Mouse (Mus musculus) limb, embryonic 14.5 days (tissue): ENCODE data around the gene Fblim1. TPM values are rescaled to one million over a fixed set of nuclear protein-coding genes. Genes with fewer than 3 reads are reported as not detected.

Source experiments
- ATAC-seq: fragments of 200-750 bp; cut with Nextera tagmentation; 2 replicates; pipeline ENCODE4 v1.8.0; 2017; ENCODE audit warnings: low read depth, moderate number of reproducible peaks, moderate TSS enrichment; ENCODE audit not compliant: low FRiP score
- DNase-seq: peaks from one replicate; pipeline ENCODE4 v3.0.0-alpha.2; 2015; ENCODE audit warnings: low spot score
- H3K27ac ChIP-seq: fragments of 300-500 bp; sonication (generic); replicated peaks from 2 replicates; pipeline ENCODE4 v1.5.1; 2014; ENCODE audit warnings: low read depth, mild to moderate bottlenecking, low read length, moderate library complexity, mixed read lengths
- H3K27me3 ChIP-seq: fragments of 300-500 bp; sonication (generic); 2 replicates; pipeline ENCODE4 v1.6.1; 2014; ENCODE audit warnings: low read length, mixed read lengths; ENCODE audit not compliant: control insufficient read depth, insufficient read depth
- H3K36me3 ChIP-seq: fragments of 300-500 bp; sonication (generic); 2 replicates; pipeline ENCODE4 v1.6.1; 2014; ENCODE audit warnings: mild to moderate bottlenecking, low read length, moderate library complexity, mixed read lengths; ENCODE audit not compliant: control insufficient read depth, insufficient read depth
- H3K4me1 ChIP-seq: fragments of 300-500 bp; sonication (generic); 2 replicates; pipeline ENCODE4 v1.6.1; 2014; ENCODE audit warnings: antibody characterized with exemption, low read length, mixed read lengths; ENCODE audit not compliant: control insufficient read depth, insufficient read depth
- H3K4me2 ChIP-seq: fragments of 300-500 bp; sonication (generic); replicated peaks from 2 replicates; pipeline ENCODE4 v1.6.1; 2014; ENCODE audit warnings: low read depth, mild to moderate bottlenecking, low read length, moderate library complexity; ENCODE audit not compliant: severe bottlenecking
- H3K4me3 ChIP-seq: fragments of 300-500 bp; sonication (generic); replicated peaks from 2 replicates; pipeline ENCODE4 v1.5.1; 2014; ENCODE audit warnings: low read length
- H3K9ac ChIP-seq: fragments of 300-500 bp; sonication (generic); 2 replicates; pipeline ENCODE4 v1.6.1; 2014; ENCODE audit warnings: mild to moderate bottlenecking, low read depth, low read length, moderate library complexity; ENCODE audit not compliant: severe bottlenecking
- H3K9me3 ChIP-seq: fragments of 300-500 bp; sonication (generic); 2 replicates; pipeline ENCODE4 v1.6.1; 2016; ENCODE audit warnings: low read length; ENCODE audit not compliant: control insufficient read depth
- POLR2A ChIP-seq: fragments of 200-500 bp; IDR thresholded peaks from 2 replicates; pipeline ENCODE4 v1.8.0; 2012; ENCODE audit warnings: inconsistent platforms, mild to moderate bottlenecking, moderate library complexity, borderline replicate concordance; ENCODE audit not compliant: insufficient read depth, insufficient read length; ENCODE audit errors: extremely low read depth
- WGBS: fragments of 180-500 bp; shearing (Covaris S2); extraction: QIAGEN DNeasy Blood & Tissue Kit; methylation state at CpG from one replicate; pipeline ENCODE4 v1.1.7; 2014; 5-methylcytosine and 5-hydroxymethylcytosine counted together
- polyA plus RNA-seq, 2 experiments: library from polyadenylated mRNA; depleted of rRNA in 1 of 2; stranded (reverse) in 1 of 2; unstranded in 1 of 2; fragments of >200 nt; fragmentation: Nextera tagmentation in 1 of 2; extraction: Ambion mirVana in 1 of 2; gene quantifications; 2 replicates each; pipeline versions ENCODE4 v1.2.1 to v1.2.3; 2012 to 2014

Gene Fblim1
- polyA plus RNA-seq, 2 experiments, result 33.7 to 52.2 TPM

DNA sequence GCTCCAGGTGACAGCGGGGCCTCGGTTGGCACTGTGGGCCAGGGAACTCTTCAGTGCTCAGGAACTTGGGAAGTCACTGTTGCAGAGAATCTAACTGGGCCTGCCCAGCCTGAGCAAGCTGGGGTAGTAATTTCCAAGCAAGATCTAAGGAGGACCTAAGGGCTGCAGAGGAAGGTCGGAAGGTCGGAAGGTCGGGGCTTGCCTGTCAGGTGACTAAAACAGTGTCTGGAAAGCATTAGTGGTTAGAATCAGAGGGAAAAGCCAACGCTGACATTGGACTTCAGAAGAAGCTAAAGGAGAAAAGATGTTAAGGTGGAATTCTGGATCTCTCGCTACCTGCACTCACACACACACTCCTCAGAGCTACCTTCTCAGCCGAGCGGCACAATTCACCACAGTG is 30.1 kb upstream of the Fblim1 start:
- 51% methylated on average over 9 of the region's 9 CpGs for WGBS
- no peak for ATAC-seq

DNA sequence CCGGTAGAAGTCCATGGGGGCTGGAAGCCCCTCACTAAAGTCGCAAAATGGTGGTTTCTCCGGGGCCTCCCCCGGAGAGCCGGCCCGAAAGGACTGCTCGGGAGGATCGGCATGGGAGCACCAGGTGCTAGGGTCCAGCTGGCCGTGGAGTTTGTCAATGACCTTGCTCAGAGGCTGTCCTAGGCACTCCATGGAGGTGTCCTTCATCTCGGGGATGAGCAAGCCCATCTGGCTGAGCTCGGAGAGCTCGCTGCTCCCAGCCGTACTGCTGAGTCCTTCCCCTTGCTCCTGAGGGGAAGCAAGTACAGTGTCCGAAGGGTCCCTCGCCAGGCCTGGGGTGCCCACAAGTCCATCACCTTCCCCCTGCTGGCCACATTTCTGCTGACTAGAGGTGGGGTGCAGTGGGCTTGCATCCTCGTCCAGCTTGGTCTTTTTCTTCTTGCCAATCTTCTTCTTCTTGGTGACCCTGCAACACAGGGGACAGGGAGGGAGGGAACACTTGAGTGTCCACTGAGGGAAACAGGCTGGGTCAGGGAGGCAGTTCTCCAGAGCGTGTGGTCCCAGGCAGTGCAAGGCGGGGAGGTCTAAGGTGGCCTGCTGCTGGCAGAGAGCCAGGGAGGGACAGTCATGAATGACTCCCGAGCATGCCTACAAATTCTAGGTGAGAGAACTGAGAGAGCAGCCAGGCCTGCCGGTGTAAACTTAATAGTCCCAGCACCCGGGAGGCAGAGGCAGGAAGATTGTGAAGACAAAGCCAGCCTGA is 26.4 kb upstream of the Fblim1 start:
- DNase-seq (no peak), ATAC-seq (no peak)
- Histone ChIP-seq H3K4me1 (no peaks in the 10 kb centered on the region), H3K9me3 (no peaks in the 10 kb centered on the region), H3K4me2 (no peak overlapping the region), H3K36me3 (peaks cover 90% of the 10 kb centered on the region), H3K4me3 (no peak overlapping the region), H3K27me3 (no peaks in the 10 kb centered on the region), H3K27ac (no peak overlapping the region), H3K9ac (no peak overlapping the region)
- WGBS, result 91% methylated on average over 21 of the region's 21 CpGs
- TF ChIP-seq POLR2A, result no peak

More for the DNA sequence above, 30.1 kb upstream of the Fblim1 start:
- H3K4me3 ChIP-seq, result no peak overlapping the region
- H3K9me3 ChIP-seq, result no peaks in the 10 kb centered on the region
- H3K4me1 ChIP-seq, result no peaks in the 10 kb centered on the region
- no peaks in the 10 kb centered on the region for H3K27me3 ChIP-seq
- H3K36me3 ChIP-seq, result peaks cover 86% of the 10 kb centered on the region
- no peak for TF ChIP-seq POLR2A
- no peak for DNase-seq
- no peak overlapping the region for H3K4me2 ChIP-seq
- no peak overlapping the region for H3K27ac ChIP-seq
- no peak overlapping the region for H3K9ac ChIP-seq

DNA sequence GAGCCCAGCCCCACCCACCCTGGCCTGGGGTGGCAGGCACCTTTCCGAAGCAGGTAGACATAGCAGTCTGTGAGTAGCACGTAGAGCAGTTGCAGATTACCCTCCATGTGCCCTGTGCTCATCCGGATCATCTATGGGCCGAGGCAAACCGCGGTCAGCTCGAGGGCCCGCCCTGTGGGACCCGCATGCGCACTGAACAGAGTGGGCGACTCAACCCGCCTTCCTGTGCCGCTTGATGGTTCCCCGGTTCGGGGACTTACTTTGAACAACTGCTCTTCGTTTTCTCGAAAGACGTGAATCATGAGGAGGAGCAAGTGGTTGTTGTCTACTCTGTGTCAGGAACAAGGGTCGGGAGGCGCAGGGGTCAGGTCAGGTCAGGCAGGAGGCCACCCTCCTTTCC is 25.4 kb upstream of the Fblim1 start:
- ATAC-seq (no peak), DNase-seq (no peak)
- H3K9ac ChIP-seq, result no peak overlapping the region
- WGBS, result 94% methylated on average over 20 of the region's 20 CpGs
- no peak overlapping the region for H3K4me2 ChIP-seq
- TF ChIP-seq POLR2A, result no peak
- H3K4me1 ChIP-seq, result no peaks in the 10 kb centered on the region
- no peak overlapping the region for H3K4me3 ChIP-seq
- H3K36me3 ChIP-seq, result peaks cover 89% of the 10 kb centered on the region
- H3K9me3 ChIP-seq, result no peaks in the 10 kb centered on the region
- H3K27ac ChIP-seq, result no peak overlapping the region
- no peaks in the 10 kb centered on the region for H3K27me3 ChIP-seq

DNA sequence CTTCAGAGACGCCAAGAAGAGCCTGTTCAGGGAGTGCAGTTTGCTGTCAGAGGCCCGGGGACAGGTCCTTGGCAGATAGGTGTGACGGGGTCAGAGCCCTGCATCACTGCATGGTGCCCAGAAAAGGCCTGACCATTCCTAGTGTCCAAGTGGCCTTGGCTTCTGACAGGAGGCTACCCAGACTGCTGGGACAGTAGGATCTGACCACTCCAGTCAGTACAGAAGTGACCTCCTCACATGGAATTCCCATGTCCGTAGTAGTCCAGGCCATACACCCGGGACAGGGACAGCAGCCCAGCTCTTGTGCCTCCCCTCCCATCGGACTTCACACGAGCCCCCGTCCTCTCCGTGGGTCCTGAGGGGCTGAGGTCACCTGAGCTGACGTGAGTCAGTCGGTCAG is 24.1 kb upstream of the Fblim1 start:
- no peak overlapping the region for H3K4me2 ChIP-seq
- no peak for TF ChIP-seq POLR2A
- ATAC-seq (no peak), DNase-seq (no peak)
- WGBS, result 87% methylated on average over 11 of the region's 11 CpGs
- H3K9me3 ChIP-seq, result no peaks in the 10 kb centered on the region
- H3K36me3 ChIP-seq, result peaks cover 96% of the 10 kb centered on the region
- no peak overlapping the region for H3K9ac ChIP-seq
- no peaks in the 10 kb centered on the region for H3K27me3 ChIP-seq
- H3K4me3 ChIP-seq, result no peak overlapping the region
- H3K27ac ChIP-seq, result no peak overlapping the region
- H3K4me1 ChIP-seq, result no peaks in the 10 kb centered on the region

DNA sequence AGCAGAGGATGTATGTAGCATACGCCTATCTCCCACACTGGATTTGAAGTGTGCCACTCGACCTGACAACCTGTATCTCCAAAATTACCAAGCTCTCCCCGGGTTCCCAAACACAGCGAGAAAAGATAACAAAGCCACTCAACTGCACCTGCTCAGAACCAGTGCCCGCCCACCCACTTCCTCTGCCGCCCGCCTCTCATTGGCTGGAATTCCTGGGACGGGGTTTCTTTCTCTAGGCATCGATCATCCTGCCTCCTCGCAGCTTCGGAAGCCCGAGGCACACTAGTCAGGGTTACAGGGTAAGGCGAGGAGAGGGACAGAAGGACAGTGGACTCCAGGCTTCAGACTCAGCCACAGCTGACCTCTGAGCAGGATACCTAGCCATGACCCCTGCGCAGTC is 22.8 kb upstream of the Fblim1 start:
- Histone ChIP-seq H3K27me3 (no peaks in the 10 kb centered on the region), H3K36me3 (peaks cover 87% of the 10 kb centered on the region), H3K9me3 (no peaks in the 10 kb centered on the region), H3K4me1 (no peaks in the 10 kb centered on the region), H3K27ac (no peak overlapping the region), H3K4me2 (no peak overlapping the region), H3K9ac (no peak overlapping the region), H3K4me3 (no peak overlapping the region)
- ATAC-seq (no peak), DNase-seq (no peak)
- no peak for TF ChIP-seq POLR2A
- 87% methylated on average over 14 of the region's 14 CpGs for WGBS

DNA sequence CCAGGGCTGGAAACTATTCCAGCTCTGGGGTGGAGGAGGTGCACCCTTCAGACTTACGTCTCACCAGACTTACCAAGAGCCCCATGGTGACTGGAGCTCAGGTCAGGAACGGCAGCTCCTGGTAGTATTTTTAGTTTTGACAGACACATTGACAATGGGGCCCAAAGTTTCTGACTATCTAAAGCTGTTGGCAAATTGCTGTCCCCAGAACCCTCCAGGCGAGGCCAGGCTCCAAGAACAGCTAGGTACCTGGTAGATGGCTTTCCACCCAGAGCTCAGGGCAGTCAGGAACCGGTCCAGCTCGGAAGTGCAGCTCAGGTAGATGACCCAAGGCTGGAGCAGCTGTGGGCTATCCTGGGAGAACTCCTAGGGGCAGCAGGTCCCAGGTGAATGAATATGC is 21.6 kb upstream of the Fblim1 start:
- H3K4me3 ChIP-seq, result no peak overlapping the region
- no peak for TF ChIP-seq POLR2A
- no peaks in the 10 kb centered on the region for H3K9me3 ChIP-seq
- no peak overlapping the region for H3K27ac ChIP-seq
- H3K4me1 ChIP-seq, result no peaks in the 10 kb centered on the region
- H3K36me3 ChIP-seq, result peaks cover 76% of the 10 kb centered on the region
- H3K4me2 ChIP-seq, result no peak overlapping the region
- no peaks in the 10 kb centered on the region for H3K27me3 ChIP-seq
- 93% methylated on average over 5 of the region's 5 CpGs for WGBS
- ATAC-seq, result no peak
- no peak for DNase-seq
- H3K9ac ChIP-seq, result no peak overlapping the region
